Mouse (Mus musculus): ENCODE measurements around the gene Map4. TPM values are rescaled to one million over a fixed set of nuclear protein-coding genes. Genes with fewer than 3 reads are reported as not detected.
A peak's percentile ranks its signal among the peaks of the same experiment; 100 is the strongest.

Map4 gene
- polyA plus RNA-seq, 1 experiment from 2014 or later, result 78.9 TPM

- peak; percentile 84 for ATAC-seq (ENCODE audit: low FRiP score)
- H3K9ac ChIP-seq (ENCODE audit: low read depth, low read length), result peak overlapping the region; percentile 53
- DNase-seq (ENCODE audit: low spot score), result peak; percentile 65
- H3K9me3 ChIP-seq (ENCODE audit: control insufficient read depth, low read length), result no peaks in the 10 kb centered on the region
- peak overlapping the region; percentile 33 for H3K4me3 ChIP-seq (ENCODE audit: low read depth, low read length)
- no peaks in the 10 kb centered on the region for H3K27me3 ChIP-seq (ENCODE audit: control insufficient read depth, insufficient read depth, low read length)
- H3K36me3 ChIP-seq (ENCODE audit: control insufficient read depth, insufficient read depth, low read length), result no peaks in the 10 kb centered on the region
- H3K4me1 ChIP-seq (replicated peaks; ENCODE audit: control insufficient read depth, insufficient read depth, low read length), result peaks cover 14% of the 10 kb centered on the region; the same call in 1 of the 2 replicates
- H3K27ac ChIP-seq (ENCODE audit: low read depth, low read length), result peak overlapping the region; percentile 90
- peak overlapping the region; percentile 54 for H3K4me2 ChIP-seq (replicated peaks; ENCODE audit: low read depth, low read length)
- 20% methylated on average over 2 of the region's 2 CpGs for WGBS
Measured at GRCm38 (mm10) chr9:110054080-110054421, 122.8 kb downstream of the Map4 start.

- Histone ChIP-seq H3K9me3 (ENCODE audit: control insufficient read depth, low read length) (no peaks in the 10 kb centered on the region), H3K9ac (ENCODE audit: low read depth, low read length) (peak overlapping the region; percentile 53)
- DNase-seq (ENCODE audit: low spot score), result peak; percentile 30
Measured at GRCm38 (mm10) chr9:110054781-110055180, 123.5 kb downstream of the Map4 start.

GRCm38 (mm10) chr9:110057200-110057599, 125.9 kb downstream of the Map4 start:
- ATAC-seq (ENCODE audit: low FRiP score), result no peak
- Histone ChIP-seq H3K36me3 (ENCODE audit: control insufficient read depth, insufficient read depth, low read length) (no peaks in the 10 kb centered on the region), H3K4me1 (replicated peaks; ENCODE audit: control insufficient read depth, insufficient read depth, low read length) (0 out of 2 replicates have a peak, but pooled peaks cover 8% of the 10 kb centered on the region), H3K27me3 (ENCODE audit: control insufficient read depth, insufficient read depth, low read length) (no peaks in the 10 kb centered on the region), H3K4me2 (replicated peaks; ENCODE audit: low read depth, low read length) (no peak overlapping the region), H3K4me3 (ENCODE audit: low read depth, low read length) (no peak overlapping the region), H3K9me3 (ENCODE audit: control insufficient read depth, low read length) (no peaks in the 10 kb centered on the region), H3K9ac (ENCODE audit: low read depth, low read length) (no peak overlapping the region), H3K27ac (ENCODE audit: low read depth, low read length) (no peak overlapping the region)
- 86% methylated on average over 1 of the region's 1 CpGs for WGBS
- no peak for DNase-seq (ENCODE audit: low spot score)

More at GRCm38 (mm10) chr9:110054781-110055180, 123.5 kb downstream of the Map4 start:
- ATAC-seq (ENCODE audit: low FRiP score), result no peak
- Histone ChIP-seq H3K36me3 (ENCODE audit: control insufficient read depth, insufficient read depth, low read length) (no peaks in the 10 kb centered on the region), H3K4me2 (replicated peaks; ENCODE audit: low read depth, low read length) (peak overlapping the region; percentile 54), H3K4me1 (replicated peaks; ENCODE audit: control insufficient read depth, insufficient read depth, low read length) (peaks cover 14% of the 10 kb centered on the region; the same call in 1 of the 2 replicates), H3K4me3 (ENCODE audit: low read depth, low read length) (peak overlapping the region; percentile 33), H3K27me3 (ENCODE audit: control insufficient read depth, insufficient read depth, low read length) (no peaks in the 10 kb centered on the region), H3K27ac (ENCODE audit: low read depth, low read length) (peak overlapping the region; percentile 90)
- WGBS, result 58% methylated on average over 3 of the region's 3 CpGs

GRCm38 (mm10) chr9:110060761-110061160, 129.5 kb downstream of the Map4 start:
- ATAC-seq (ENCODE audit: low FRiP score) (no peak), DNase-seq (ENCODE audit: low spot score) (no peak)
- H3K4me3 ChIP-seq (ENCODE audit: low read depth, low read length), result no peak overlapping the region
- no peaks in the 10 kb centered on the region for H3K9me3 ChIP-seq (ENCODE audit: control insufficient read depth, low read length)
- no peaks in the 10 kb centered on the region for H3K27me3 ChIP-seq (ENCODE audit: control insufficient read depth, insufficient read depth, low read length)
- no peaks in the 10 kb centered on the region for H3K4me1 ChIP-seq (replicated peaks; ENCODE audit: control insufficient read depth, insufficient read depth, low read length)
- H3K36me3 ChIP-seq (ENCODE audit: control insufficient read depth, insufficient read depth, low read length), result peaks cover 3% of the 10 kb centered on the region; the same call in 1 of the 2 replicates
- no peak overlapping the region for H3K27ac ChIP-seq (ENCODE audit: low read depth, low read length)
- H3K4me2 ChIP-seq (replicated peaks; ENCODE audit: low read depth, low read length), result no peak overlapping the region
- 83% methylated on average over 2 of the region's 2 CpGs for WGBS
- no peak overlapping the region for H3K9ac ChIP-seq (ENCODE audit: low read depth, low read length)

GRCm38 (mm10) chr9:110062405-110062804, 131.1 kb downstream of the Map4 start:
- Histone ChIP-seq H3K4me2 (replicated peaks; ENCODE audit: low read depth, low read length) (no peak overlapping the region), H3K9me3 (ENCODE audit: control insufficient read depth, low read length) (no peaks in the 10 kb centered on the region), H3K4me3 (ENCODE audit: low read depth, low read length) (no peak overlapping the region), H3K36me3 (ENCODE audit: control insufficient read depth, insufficient read depth, low read length) (peaks cover 3% of the 10 kb centered on the region; the same call in 1 of the 2 replicates), H3K27ac (ENCODE audit: low read depth, low read length) (no peak overlapping the region), H3K4me1 (replicated peaks; ENCODE audit: control insufficient read depth, insufficient read depth, low read length) (no peaks in the 10 kb centered on the region), H3K27me3 (ENCODE audit: control insufficient read depth, insufficient read depth, low read length) (no peaks in the 10 kb centered on the region), H3K9ac (ENCODE audit: low read depth, low read length) (no peak overlapping the region)
- WGBS, result 80% methylated on average over 7 of the region's 7 CpGs
- ATAC-seq (ENCODE audit: low FRiP score) (no peak), DNase-seq (ENCODE audit: low spot score) (no peak)

GRCm38 (mm10) chr9:110062861-110063260, 131.6 kb downstream of the Map4 start:
- no peak overlapping the region for H3K27ac ChIP-seq (ENCODE audit: low read depth, low read length)
- 88% methylated on average over 6 of the region's 6 CpGs for WGBS
- H3K9ac ChIP-seq (ENCODE audit: low read depth, low read length), result no peak overlapping the region
- no peak for DNase-seq (ENCODE audit: low spot score)
- peaks cover 3% of the 10 kb centered on the region; the same call in 1 of the 2 replicates for H3K36me3 ChIP-seq (ENCODE audit: control insufficient read depth, insufficient read depth, low read length)
- no peaks in the 10 kb centered on the region for H3K9me3 ChIP-seq (ENCODE audit: control insufficient read depth, low read length)
- no peak overlapping the region for H3K4me3 ChIP-seq (ENCODE audit: low read depth, low read length)
- no peaks in the 10 kb centered on the region for H3K4me1 ChIP-seq (replicated peaks; ENCODE audit: control insufficient read depth, insufficient read depth, low read length)
- no peak for ATAC-seq (ENCODE audit: low FRiP score)
- H3K27me3 ChIP-seq (ENCODE audit: control insufficient read depth, insufficient read depth, low read length), result no peaks in the 10 kb centered on the region
- no peak overlapping the region for H3K4me2 ChIP-seq (replicated peaks; ENCODE audit: low read depth, low read length)

- no peak overlapping the region for H3K4me3 ChIP-seq (ENCODE audit: low read depth, low read length)
- H3K4me1 ChIP-seq (replicated peaks; ENCODE audit: control insufficient read depth, insufficient read depth, low read length), result no peaks in the 10 kb centered on the region
- DNase-seq (ENCODE audit: low spot score) (no peak), ATAC-seq (ENCODE audit: low FRiP score) (no peak)
- no peak overlapping the region for H3K27ac ChIP-seq (ENCODE audit: low read depth, low read length)
- no peak overlapping the region for H3K9ac ChIP-seq (ENCODE audit: low read depth, low read length)
- H3K36me3 ChIP-seq (ENCODE audit: control insufficient read depth, insufficient read depth, low read length), result peaks cover 3% of the 10 kb centered on the region; the same call in 1 of the 2 replicates
- H3K9me3 ChIP-seq (ENCODE audit: control insufficient read depth, low read length), result no peaks in the 10 kb centered on the region
- no peak overlapping the region for H3K4me2 ChIP-seq (replicated peaks; ENCODE audit: low read depth, low read length)
- H3K27me3 ChIP-seq (ENCODE audit: control insufficient read depth, insufficient read depth, low read length), result no peaks in the 10 kb centered on the region
Measured at GRCm38 (mm10) chr9:110064641-110065040, 133.4 kb downstream of the Map4 start.

DNA sequence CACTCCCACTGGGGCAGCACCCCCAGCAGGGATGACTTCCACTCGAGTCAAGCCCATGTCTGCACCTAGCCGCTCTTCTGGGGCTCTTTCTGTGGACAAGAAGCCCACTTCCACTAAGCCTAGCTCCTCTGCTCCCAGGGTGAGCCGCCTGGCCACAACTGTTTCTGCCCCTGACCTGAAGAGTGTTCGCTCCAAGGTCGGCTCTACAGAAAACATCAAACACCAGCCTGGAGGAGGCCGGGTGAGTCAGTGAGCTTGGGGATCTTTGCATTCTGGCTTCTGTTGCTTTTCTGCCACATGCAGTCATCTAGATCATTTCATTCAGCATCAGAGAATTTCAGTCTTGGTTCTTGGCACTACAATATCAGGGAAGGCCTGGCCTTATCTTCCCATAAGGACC, 137.5 kb downstream of the Map4 start:
- Histone ChIP-seq H3K4me1 (replicated peaks; ENCODE audit: control insufficient read depth, insufficient read depth, low read length) (no peaks in the 10 kb centered on the region), H3K9ac (ENCODE audit: low read depth, low read length) (no peak overlapping the region), H3K36me3 (ENCODE audit: control insufficient read depth, insufficient read depth, low read length) (peaks cover 3% of the 10 kb centered on the region; the same call in 1 of the 2 replicates), H3K9me3 (ENCODE audit: control insufficient read depth, low read length) (no peaks in the 10 kb centered on the region), H3K27me3 (ENCODE audit: control insufficient read depth, insufficient read depth, low read length) (no peaks in the 10 kb centered on the region), H3K4me2 (replicated peaks; ENCODE audit: low read depth, low read length) (no peak overlapping the region), H3K27ac (ENCODE audit: low read depth, low read length) (no peak overlapping the region), H3K4me3 (ENCODE audit: low read depth, low read length) (no peak overlapping the region)
- DNase-seq (ENCODE audit: low spot score) (no peak), ATAC-seq (ENCODE audit: low FRiP score) (no peak)
- WGBS, result 92% methylated on average over 6 of the region's 6 CpGs

DNA sequence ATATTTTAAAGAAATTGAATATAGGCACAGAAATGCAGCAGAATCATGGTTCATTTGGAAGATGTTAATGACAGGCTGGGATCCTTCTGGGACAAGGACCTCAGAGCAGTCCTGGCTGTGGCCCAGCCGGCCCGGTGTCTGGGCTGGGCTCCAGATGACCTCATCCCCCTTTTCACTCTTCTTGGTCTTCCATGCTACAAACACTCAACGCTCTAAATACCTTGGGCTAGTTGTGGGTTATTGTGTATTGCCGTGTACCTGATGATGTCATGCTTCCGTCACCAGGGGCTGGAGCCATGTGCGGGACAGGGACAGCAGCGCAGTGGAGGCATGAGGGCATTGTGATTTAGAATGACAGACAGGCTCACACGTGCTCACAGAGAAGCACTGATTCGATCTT, 139.1 kb downstream of the Map4 start:
- no peak overlapping the region for H3K4me3 ChIP-seq (ENCODE audit: low read depth, low read length)
- no peaks in the 10 kb centered on the region for H3K4me1 ChIP-seq (replicated peaks; ENCODE audit: control insufficient read depth, insufficient read depth, low read length)
- no peak for ATAC-seq (ENCODE audit: low FRiP score)
- H3K9me3 ChIP-seq (ENCODE audit: control insufficient read depth, low read length), result no peaks in the 10 kb centered on the region
- WGBS, result 91% methylated on average over 9 of the region's 9 CpGs
- 0 out of 2 replicates have a peak, but pooled peaks cover 2% of the 10 kb centered on the region for H3K36me3 ChIP-seq (ENCODE audit: control insufficient read depth, insufficient read depth, low read length)
- H3K9ac ChIP-seq (ENCODE audit: low read depth, low read length), result no peak overlapping the region
- DNase-seq (ENCODE audit: low spot score), result no peak
- H3K4me2 ChIP-seq (replicated peaks; ENCODE audit: low read depth, low read length), result no peak overlapping the region
- H3K27me3 ChIP-seq (ENCODE audit: control insufficient read depth, insufficient read depth, low read length), result no peaks in the 10 kb centered on the region
- no peak overlapping the region for H3K27ac ChIP-seq (ENCODE audit: low read depth, low read length)
